Mouse (Mus musculus) brain, adult 10 weeks (tissue): Measurements from ENCODE around the gene Myom3. TPM values are rescaled to one million over a fixed set of nuclear protein-coding genes. Genes with fewer than 3 reads are reported as not detected.

Source experiments
- polyA plus RNA-seq: library from polyadenylated mRNA; stranded (reverse); fragments of 350-450 nt; fragmentation: Illumina TruSeq; extraction: RNeasy Lipid Tissue Mini Kit (QIAGEN cat#74804); gene quantifications from one replicate; pipeline ENCODE4 v1.2.3, GENCODE M21; 2015; ENCODE audit warnings: low read depth, low replicate concordance

The Myom3 gene
- 2.1 TPM for polyA plus RNA-seq

GRCm38 (mm10) chr4:135759356-135759976, at the start of gene Myom3:
Myom3 (plus strand) TSS chr4:135759715.

GRCm38 (mm10) chr4:135727817-135728216, 31.7 kb upstream of the Myom3 start, which contains the start of gene Il22ra1:
Il22ra1 (plus strand) TSS chr4:135728172.

GRCm38 (mm10) chr4:135855536-135856222, 96.2 kb downstream of the Myom3 start, which contains the start of gene Srsf10:
Srsf10 (plus strand) TSS chr4:135855747.

Other genes with a start within 250 kb of the Myom3 start
- 0.61 TPM for gene Grhl3, start 186.1 kb upstream of the Myom3 start, polyA plus RNA-seq
- gene Ifnlr1, start 73.4 kb upstream of the Myom3 start, polyA plus RNA-seq: 0.13 TPM
- not detected for gene Il22ra1, start 31.5 kb upstream of the Myom3 start, polyA plus RNA-seq
- gene Srsf10, start 96.0 kb downstream of the Myom3 start, polyA plus RNA-seq: 74.7 TPM
- gene Pnrc2, start 114.1 kb downstream of the Myom3 start, polyA plus RNA-seq: 80.8 TPM
- 0.19 TPM for gene Cnr2, start 135.7 kb downstream of the Myom3 start, polyA plus RNA-seq
- 77.6 TPM for gene Fuca1, start 161.0 kb downstream of the Myom3 start, polyA plus RNA-seq
- 50.6 TPM for gene Hmgcl, start 186.7 kb downstream of the Myom3 start, polyA plus RNA-seq
- gene Gale, start 204.0 kb downstream of the Myom3 start, polyA plus RNA-seq: 22.5 TPM
- 89.5 TPM for gene Lypla2, start 212.9 kb downstream of the Myom3 start, polyA plus RNA-seq
- 110 TPM for gene Pithd1, start 227.5 kb downstream of the Myom3 start, polyA plus RNA-seq